Mouse (Mus musculus) small intestine, adult 2 months (tissue): ENCODE measurements around the gene Slmap.

ENCODE experiments used
- CTCF ChIP-seq: fragments of 200-500 bp; IDR thresholded peaks from 2 replicates; pipeline ENCODE4 v1.5.1; 2012; ENCODE audit warnings: low read depth, mild to moderate bottlenecking, control low read depth, inconsistent platforms, low read length, moderate library complexity, mixed read lengths; ENCODE audit not compliant: insufficient replicate concordance, insufficient read length; ENCODE audit errors: extremely low read depth
- POLR2A ChIP-seq: fragments of 200-500 bp; IDR thresholded peaks from 2 replicates; pipeline ENCODE4 v1.6.1; 2012; ENCODE audit warnings: low read depth, mild to moderate bottlenecking, control low read depth, inconsistent platforms, low read length, moderate library complexity

GRCm38 (mm10) chr14:26500136-26500933 lies 34.4 kb downstream of the Slmap start:
- TF ChIP-seq CTCF, result no peak
- TF ChIP-seq POLR2A, result no peak
